Mouse (Mus musculus): Measurements from ENCODE around the gene Stk32b.

DNA sequence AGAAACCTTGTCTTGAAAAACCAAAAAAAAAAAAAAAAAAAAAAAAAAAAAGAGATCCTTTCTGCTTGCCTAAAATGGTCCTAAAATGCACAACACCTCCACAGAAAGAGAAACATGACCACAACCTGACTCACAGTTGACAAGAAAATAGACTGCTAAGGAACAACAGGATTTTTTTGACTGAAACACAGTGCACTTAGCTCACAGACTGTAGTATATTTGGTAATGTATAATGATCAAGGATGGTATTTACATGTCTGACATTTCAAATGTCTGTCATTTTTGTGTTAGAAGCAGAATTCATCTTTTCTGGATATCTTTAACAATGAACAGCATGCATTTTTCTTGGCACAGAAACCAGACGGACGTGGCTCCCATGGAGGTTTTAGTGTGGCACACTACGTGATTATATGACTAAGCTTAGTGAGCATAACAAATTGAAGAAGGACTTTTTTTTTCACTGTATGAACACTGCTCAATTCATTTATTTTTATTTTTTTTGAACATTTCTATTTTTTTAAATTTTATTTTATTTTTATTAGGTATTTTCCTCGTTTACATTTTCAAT lies 181.2 kb downstream of the Stk32b start:
- TF ChIP-seq POLR2A (IDR thresholded peaks at IDR 0.05; ENCODE audit: insufficient read length, low read depth): no peak
- TF ChIP-seq MAX (IDR thresholded peaks at IDR 0.05; ENCODE audit: low read depth): no peak
- TF ChIP-seq USF1 (IDR thresholded peaks at IDR 0.05; ENCODE audit: low read depth): no peak
- TF ChIP-seq POLR2AphosphoS2 (IDR thresholded peaks at IDR 0.05; ENCODE audit: insufficient read length, low read depth): no peak
- TF ChIP-seq TCF12 (IDR thresholded peaks at IDR 0.05; ENCODE audit: insufficient read depth, poor library complexity, severe bottlenecking): no peak
- no peak for TF ChIP-seq E2F4 (IDR thresholded peaks at IDR 0.05; ENCODE audit: insufficient read depth)
- no peak for TF ChIP-seq REST (IDR thresholded peaks at IDR 0.05; ENCODE audit: insufficient read depth, insufficient read length)
- TF ChIP-seq MYOG (IDR thresholded peaks at IDR 0.05; ENCODE audit: control insufficient read depth in 1 of 3, insufficient read depth in 1 of 3, insufficient read length in 2 of 3, low read depth in 2 of 3): no peak
- no peak for TF ChIP-seq MYOD1 (IDR thresholded peaks at IDR 0.05; ENCODE audit: control insufficient read depth in 1 of 3, insufficient read length in 2 of 3, low read depth in 2 of 3)
- TF ChIP-seq SRF (IDR thresholded peaks at IDR 0.05; ENCODE audit: control insufficient read depth, insufficient read length, low read depth): no peak

Measured in myocyte (in vitro differentiated cells).